Mouse (Mus musculus) heart, adult 2 months (tissue): ENCODE results near the gene Ubxn10.

Experiments
- CTCF ChIP-seq: fragments of 200-600 bp; IDR thresholded peaks from 2 replicates; pipeline ENCODE4 v1.8.1; 2022; ENCODE audit warnings: antibody characterized with exemption, mild to moderate bottlenecking, moderate library complexity
- EP300 ChIP-seq: fragments of 200-500 bp; IDR thresholded peaks from 2 replicates; pipeline ENCODE4 v1.6.1; 2011; ENCODE audit warnings: low read depth, low read length, control low read depth; ENCODE audit not compliant: insufficient read depth

DNA sequence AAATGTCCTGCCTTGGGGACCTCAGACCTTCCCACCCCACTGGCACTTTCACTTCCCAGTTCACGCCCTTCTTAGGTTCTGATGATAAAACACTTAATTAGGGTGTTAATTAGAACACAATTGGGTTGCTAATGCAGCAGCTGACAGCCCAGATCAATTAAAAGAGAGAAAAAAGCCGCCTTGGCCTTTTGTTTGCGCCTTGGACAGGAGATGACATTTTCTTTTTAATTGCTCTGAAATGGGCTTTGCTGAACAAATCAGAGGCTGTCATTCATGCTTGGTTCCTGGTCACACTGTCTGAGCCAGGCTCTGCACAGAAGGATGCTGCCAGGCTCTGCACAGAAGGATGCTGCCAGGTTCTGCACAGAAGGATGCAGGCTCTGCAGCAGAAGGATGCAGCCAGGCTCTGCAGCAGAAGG is 47.9 kb downstream of the Ubxn10 start:
- TF ChIP-seq EP300: no peak
- no peak for TF ChIP-seq CTCF
